Mouse (Mus musculus) bone marrow, adult 2 months (tissue): ENCODE measurements at regions not wholly inside any gene's neighbourhood (a gene's known extent, or its start where the extent isn't known, plus 50 kb on each side); places are given as distances from the start of the nearest gene placed in this dataset.

Source experiments
- H3K27ac ChIP-seq: fragments of 200-500 bp; 2 replicates; pipeline ENCODE4 v1.5.1; 2012; ENCODE audit warnings: low read depth, mild to moderate bottlenecking, control low read depth, inconsistent platforms, low read length; ENCODE audit not compliant: control insufficient read depth, poor library complexity, insufficient read depth
- H3K4me1 ChIP-seq: fragments of 200-500 bp; 2 replicates; pipeline ENCODE4 v1.6.1; 2011; ENCODE audit warnings: low read length; ENCODE audit not compliant: control insufficient read depth, insufficient read depth
- H3K4me3 ChIP-seq: fragments of 200-500 bp; replicated peaks from 2 replicates; pipeline ENCODE3; 2011; ENCODE audit warnings: mild to moderate bottlenecking, low read depth, low read length, control low read depth; ENCODE audit not compliant: control insufficient read depth
- CTCF ChIP-seq: fragments of 200-500 bp; IDR thresholded peaks from 2 replicates; pipeline ENCODE4 v1.5.1; 2011; ENCODE audit warnings: low read length, control low read depth; ENCODE audit not compliant: control insufficient read depth, insufficient read depth
- POLR2A ChIP-seq: fragments of 200-500 bp; IDR thresholded peaks from 2 replicates; pipeline ENCODE4 v1.6.1; 2011; ENCODE audit warnings: low read depth, mild to moderate bottlenecking, control low read depth, low read length, borderline replicate concordance; ENCODE audit not compliant: control insufficient read depth
- WGBS: fragments of 180-500 bp; shearing (Covaris S2); methylation state at CpG from one replicate; pipeline ENCODE4 v1.1.7; 2018; 5-methylcytosine and 5-hydroxymethylcytosine counted together

GRCm38 (mm10) chr12:73445128-73445527 is 101.1 kb downstream of the Tmem30b start:
- H3K4me1 ChIP-seq, result peaks cover 4% of the 10 kb centered on the region
- 22% methylated on average over 10 of the region's 10 CpGs for WGBS
- no peak for TF ChIP-seq POLR2A
- TF ChIP-seq CTCF, result no peak
- H3K27ac ChIP-seq, result no peak overlapping the region
- H3K4me3 ChIP-seq, result peak overlapping the region; percentile 2

GRCm38 (mm10) chr12:73441326-73441725 is 104.9 kb downstream of the Tmem30b start:
- 91% methylated on average over 1 of the region's 1 CpGs for WGBS
- no peak overlapping the region for H3K27ac ChIP-seq
- no peak for TF ChIP-seq POLR2A
- no peak for TF ChIP-seq CTCF
- H3K4me3 ChIP-seq, result no peak overlapping the region
- H3K4me1 ChIP-seq, result peaks cover 4% of the 10 kb centered on the region

GRCm38 (mm10) chr12:73434684-73435083 is 111.5 kb downstream of the Tmem30b start:
- no peak overlapping the region for H3K4me3 ChIP-seq
- H3K27ac ChIP-seq, result no peak overlapping the region
- WGBS, result 76% methylated on average over 10 of the region's 10 CpGs
- no peak for TF ChIP-seq POLR2A
- no peak for TF ChIP-seq CTCF
- H3K4me1 ChIP-seq, result no peaks in the 10 kb centered on the region; the same call in 1 of the 2 replicates

- no peak overlapping the region for H3K27ac ChIP-seq
- TF ChIP-seq CTCF (no peak), POLR2A (no peak)
- H3K4me1 ChIP-seq, result no peaks in the 10 kb centered on the region; the same call in 1 of the 2 replicates
- no peak overlapping the region for H3K4me3 ChIP-seq
- 38% methylated on average over 5 of the region's 5 CpGs for WGBS
Measured at GRCm38 (mm10) chr12:73432546-73432945, 113.6 kb downstream of the Tmem30b start.

GRCm38 (mm10) chr12:73428171-73428570 is 118.0 kb downstream of the Tmem30b start:
- WGBS, result 84% methylated on average over 12 of the region's 12 CpGs
- Histone ChIP-seq H3K27ac (no peak overlapping the region), H3K4me3 (no peak overlapping the region), H3K4me1 (no peaks in the 10 kb centered on the region)
- TF ChIP-seq POLR2A, result no peak
- no peak for TF ChIP-seq CTCF

GRCm38 (mm10) chr12:73424814-73425213 is 121.4 kb downstream of the Tmem30b start:
- 86% methylated on average over 7 of the region's 7 CpGs for whole genome bisulfite sequencing
- TF ChIP-seq POLR2A, result no peak
- Histone ChIP-seq H3K4me3 (no peak overlapping the region), H3K27ac (no peak overlapping the region), H3K4me1 (no peaks in the 10 kb centered on the region)

GRCm38 (mm10) chr12:73417101-73417500 is 129.1 kb downstream of the Tmem30b start:
- TF ChIP-seq CTCF, result no peak
- TF ChIP-seq POLR2A, result no peak
- 77% methylated on average over 3 of the region's 3 CpGs for WGBS
- Histone ChIP-seq H3K4me3 (no peak overlapping the region), H3K27ac (no peak overlapping the region), H3K4me1 (no peaks in the 10 kb centered on the region)

- H3K4me1 ChIP-seq, result no peaks in the 10 kb centered on the region; the same call in 1 of the 2 replicates
- H3K27ac ChIP-seq, result no peak overlapping the region
- H3K4me3 ChIP-seq, result no peak overlapping the region
- TF ChIP-seq POLR2A (no peak), CTCF (no peak)
- 54% methylated on average over 16 of the region's 16 CpGs for WGBS
Measured at GRCm38 (mm10) chr12:73416367-73416897, 129.8 kb downstream of the Tmem30b start.

- TF ChIP-seq POLR2A (no peak), CTCF (no peak)
- Histone ChIP-seq H3K27ac (no peak overlapping the region), H3K4me3 (no peak overlapping the region), H3K4me1 (no peaks in the 10 kb centered on the region; the same call in 1 of the 2 replicates)
- WGBS, result 81% methylated on average over 7 of the region's 7 CpGs
Measured at GRCm38 (mm10) chr12:73415856-73416366, 129.3 kb downstream of the Slc38a6 start.
